Mouse (Mus musculus) thymus, postnatal 14 days (tissue): ENCODE results near the gene Nepro.

ENCODE experiments used
- DNase-seq: peaks from one replicate; pipeline ENCODE4 v3.0.0; 2021

Gene Nepro

DNA sequence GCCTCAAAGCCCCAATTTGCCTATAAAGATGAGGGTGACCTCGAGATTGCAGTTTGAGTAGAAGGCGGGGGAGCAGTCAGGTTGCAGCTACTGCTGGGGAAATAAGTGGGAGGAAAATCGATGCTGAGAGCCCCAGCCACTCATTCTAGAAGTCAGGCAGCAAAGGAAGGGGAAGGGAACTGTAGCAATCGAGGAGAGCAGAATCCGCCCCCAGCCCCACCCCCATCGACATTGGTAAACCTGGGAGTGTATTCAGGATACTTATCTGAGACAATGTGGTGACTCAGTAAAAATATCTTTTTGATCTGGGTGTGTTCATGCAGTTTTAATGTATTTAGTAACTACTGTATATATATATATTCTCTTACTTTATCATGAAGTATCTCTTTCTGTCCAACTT lies 48.5 kb downstream of the Nepro start:
- no peak for DNase-seq

DNA sequence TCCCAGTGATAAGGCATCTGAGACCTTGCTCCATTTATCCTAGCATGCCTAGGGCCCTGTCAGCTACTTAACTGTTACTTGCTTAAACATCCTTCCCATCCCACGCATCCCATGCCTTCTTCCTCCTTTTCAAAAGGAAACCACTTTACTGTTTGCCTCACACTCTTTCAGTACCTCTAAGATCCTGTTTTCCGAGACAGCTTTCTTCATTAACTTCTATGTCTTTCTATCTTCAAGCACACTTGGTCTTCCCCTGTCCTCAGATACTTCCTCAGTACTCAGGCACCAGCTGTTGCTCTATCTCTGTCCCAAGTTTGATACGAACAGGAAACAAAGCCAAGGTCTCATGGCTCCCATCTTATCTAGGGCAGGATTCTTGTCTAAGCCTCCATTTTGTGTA lies 49.6 kb downstream of the Nepro start:
- DNase-seq: no peak

DNA sequence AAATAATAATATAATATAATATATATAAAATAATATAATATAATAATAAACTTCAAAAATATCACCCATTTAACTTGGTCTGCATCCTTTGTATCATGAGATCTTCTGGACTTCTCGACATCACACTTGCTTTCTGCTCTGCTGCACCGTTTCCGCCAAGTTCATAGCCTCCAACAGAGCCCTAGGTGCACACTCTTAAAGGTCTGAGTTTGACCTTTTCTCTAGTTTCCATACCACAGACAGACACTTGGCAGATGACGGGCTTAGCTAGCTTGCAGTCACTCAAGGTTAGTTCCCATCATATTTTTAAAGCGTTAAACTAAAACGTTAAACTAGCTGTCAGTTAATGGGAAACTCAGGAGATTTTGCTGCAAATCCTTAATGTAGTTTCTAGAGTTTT lies 50.1 kb downstream of the Nepro start:
- no peak for DNase-seq

DNA sequence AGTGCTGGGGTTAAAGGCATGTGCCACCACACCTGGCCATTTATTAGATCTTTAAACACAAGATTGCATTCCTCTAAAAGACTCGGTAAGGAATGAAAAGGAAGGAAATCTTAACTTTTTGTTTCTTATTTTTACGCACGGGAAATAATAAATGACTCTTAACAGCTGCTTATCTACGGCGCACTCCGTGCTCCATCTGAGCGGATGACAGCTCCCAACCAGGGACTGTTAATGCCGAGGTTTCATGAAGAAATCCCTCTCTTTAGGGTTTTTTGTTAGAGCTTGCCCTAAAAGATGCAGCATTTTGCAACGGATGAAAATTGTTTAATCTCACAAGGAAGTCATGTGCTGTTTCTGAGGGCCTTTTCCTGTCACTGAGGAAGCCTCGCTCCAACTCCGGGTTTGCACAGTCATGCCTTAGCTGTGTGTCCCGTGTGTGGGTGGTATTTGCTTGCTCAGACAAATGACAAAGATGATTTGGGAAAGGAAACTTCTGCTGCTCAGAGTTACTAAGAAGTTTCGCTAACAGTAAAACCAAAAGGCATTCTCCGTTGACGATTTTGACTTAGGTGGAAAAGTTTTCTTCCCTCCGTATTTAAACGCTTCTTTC lies 54.5 kb downstream of the Nepro start:
- DNase-seq: peak; percentile 60

DNA sequence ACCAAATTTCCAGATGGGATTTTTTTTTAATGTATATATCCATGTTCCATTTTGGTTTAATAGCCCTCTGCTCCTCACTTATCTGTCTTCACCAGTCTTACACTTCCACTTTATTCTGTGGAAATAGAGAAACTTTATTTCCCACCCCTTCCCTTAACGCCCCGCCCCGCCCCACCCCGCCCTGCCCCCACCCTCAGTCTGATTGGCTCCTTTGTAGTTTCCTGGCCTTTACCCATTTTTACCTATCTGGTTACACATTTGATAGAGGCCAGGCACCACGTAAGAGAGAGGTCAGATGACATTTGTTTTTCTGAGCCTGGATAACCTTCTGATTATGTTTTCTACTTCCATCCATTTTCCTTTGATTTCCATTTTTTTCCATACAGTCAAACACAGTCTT lies 55.4 kb downstream of the Nepro start:
- DNase-seq: no peak

DNA sequence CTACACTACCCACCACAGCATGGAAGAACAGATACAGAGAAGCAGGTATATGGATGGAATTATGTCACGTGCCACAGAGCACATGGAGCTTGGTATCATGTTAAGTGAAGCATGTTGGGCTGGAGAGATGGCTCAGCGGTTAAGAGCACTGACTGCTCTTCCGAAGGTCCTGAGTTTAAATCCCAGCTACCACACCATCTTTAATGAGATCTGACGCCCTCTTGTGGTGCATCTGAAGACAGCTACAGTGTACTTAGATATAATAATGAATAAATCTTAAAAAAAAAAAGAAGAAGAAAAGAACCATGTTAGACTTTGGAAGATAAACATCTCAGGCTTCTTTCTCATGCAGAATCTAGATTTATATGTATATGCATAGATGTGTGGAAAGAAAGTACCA lies 56.6 kb downstream of the Nepro start:
- no peak for DNase-seq
